Mouse (Mus musculus): ENCODE data around the gene Rora. TPM values are rescaled to one million over a fixed set of nuclear protein-coding genes. Genes with fewer than 3 reads are reported as not detected.

Rora gene
- polyA plus RNA-seq, 1 experiment from 2014 or later, result 2.7 TPM

DNA sequence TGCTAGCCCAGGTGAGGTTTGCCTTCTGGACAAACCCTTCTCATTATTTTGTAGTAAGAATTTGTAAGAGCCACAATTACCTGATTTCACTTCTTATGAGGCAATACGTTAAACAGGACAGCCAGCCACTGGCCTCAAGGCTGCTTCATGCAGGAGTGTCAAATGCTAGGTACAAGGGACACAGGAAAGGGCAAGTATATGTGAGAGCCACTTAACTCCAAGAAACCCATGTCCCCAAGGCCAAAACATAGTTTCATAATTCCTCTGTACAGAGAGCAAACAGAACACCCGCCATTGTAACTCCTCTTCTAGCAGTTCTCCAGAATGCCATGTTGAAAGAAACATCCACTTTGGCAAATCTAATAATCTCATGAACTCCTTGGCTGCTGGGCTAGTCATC lies 205.9 kb downstream of the Rora start:
- no peaks in the 10 kb centered on the region for H3K36me3 ChIP-seq
- ATAC-seq (ENCODE audit: low read depth) (no peak), DNase-seq (no peak)
- WGBS (ENCODE audit: insufficient replicate concordance), result 66% methylated on average over 2 of the region's 2 CpGs
- H3K4me1 ChIP-seq (replicated peaks), result no peaks in the 10 kb centered on the region
- H3K4me3 ChIP-seq (replicated peaks), result no peak overlapping the region
- no peak overlapping the region for H3K9ac ChIP-seq
- no peaks in the 10 kb centered on the region for H3K9me3 ChIP-seq (replicated peaks)
- no peak overlapping the region for H3K27ac ChIP-seq
- no peak overlapping the region for H3K4me2 ChIP-seq
- H3K27me3 ChIP-seq, result no peaks in the 10 kb centered on the region

DNA sequence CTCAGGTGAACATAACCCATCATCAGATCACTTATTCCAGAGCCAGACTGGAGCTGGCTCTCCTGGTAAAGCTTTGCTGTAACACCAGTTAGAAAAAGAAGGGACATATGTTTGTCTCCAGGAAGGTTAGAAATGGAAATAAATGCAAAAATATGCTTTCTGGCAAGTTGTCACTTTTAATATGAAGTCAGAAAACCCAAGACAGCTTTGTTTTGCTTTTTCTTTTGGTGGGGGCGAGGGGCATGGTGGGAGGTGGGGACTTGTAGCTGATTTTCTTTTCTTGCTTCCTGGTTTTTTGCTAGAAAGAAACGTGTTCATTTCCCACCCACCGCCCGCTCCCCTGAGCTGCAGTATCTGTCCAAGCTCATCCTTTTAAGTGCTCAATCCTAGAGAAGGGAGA lies 212.7 kb downstream of the Rora start:
- no peaks in the 10 kb centered on the region for H3K36me3 ChIP-seq
- H3K4me1 ChIP-seq (replicated peaks), result no peaks in the 10 kb centered on the region
- 66% methylated on average over 4 of the region's 4 CpGs for WGBS (ENCODE audit: insufficient replicate concordance)
- ATAC-seq (ENCODE audit: low read depth) (no peak), DNase-seq (no peak)
- no peak overlapping the region for H3K4me3 ChIP-seq (replicated peaks)
- H3K27me3 ChIP-seq, result no peaks in the 10 kb centered on the region
- no peaks in the 10 kb centered on the region for H3K9me3 ChIP-seq (replicated peaks)
- H3K27ac ChIP-seq, result no peak overlapping the region
- no peak overlapping the region for H3K4me2 ChIP-seq
- no peak overlapping the region for H3K9ac ChIP-seq

DNA sequence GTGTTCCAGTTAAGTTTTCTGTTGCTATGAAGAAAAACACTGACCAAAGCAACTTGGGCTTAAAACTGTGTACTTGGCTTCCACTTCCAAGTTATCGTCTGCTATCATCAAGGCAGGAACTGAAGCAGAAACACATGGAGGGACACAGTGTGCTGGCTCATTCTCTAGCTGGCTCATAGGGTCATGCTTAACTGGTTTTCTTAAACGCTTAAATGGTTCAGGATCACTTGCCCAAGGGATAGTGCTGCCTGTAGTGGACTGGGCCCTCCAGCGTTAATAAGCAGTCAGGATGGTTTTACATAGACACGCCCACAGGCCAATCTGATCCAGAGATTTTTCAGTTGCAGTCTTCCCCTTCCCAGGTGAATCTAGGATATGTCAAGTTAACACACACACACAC lies 220.3 kb downstream of the Rora start:
- Histone ChIP-seq H3K27ac (no peak overlapping the region), H3K9ac (no peak overlapping the region), H3K4me2 (no peak overlapping the region), H3K36me3 (no peaks in the 10 kb centered on the region), H3K4me1 (replicated peaks) (no peaks in the 10 kb centered on the region), H3K4me3 (replicated peaks) (no peak overlapping the region), H3K9me3 (replicated peaks) (no peaks in the 10 kb centered on the region), H3K27me3 (no peaks in the 10 kb centered on the region)
- 72% methylated on average over 4 of the region's 4 CpGs for WGBS (ENCODE audit: insufficient replicate concordance)
- no peak for DNase-seq
- ATAC-seq (ENCODE audit: low read depth), result no peak

DNA sequence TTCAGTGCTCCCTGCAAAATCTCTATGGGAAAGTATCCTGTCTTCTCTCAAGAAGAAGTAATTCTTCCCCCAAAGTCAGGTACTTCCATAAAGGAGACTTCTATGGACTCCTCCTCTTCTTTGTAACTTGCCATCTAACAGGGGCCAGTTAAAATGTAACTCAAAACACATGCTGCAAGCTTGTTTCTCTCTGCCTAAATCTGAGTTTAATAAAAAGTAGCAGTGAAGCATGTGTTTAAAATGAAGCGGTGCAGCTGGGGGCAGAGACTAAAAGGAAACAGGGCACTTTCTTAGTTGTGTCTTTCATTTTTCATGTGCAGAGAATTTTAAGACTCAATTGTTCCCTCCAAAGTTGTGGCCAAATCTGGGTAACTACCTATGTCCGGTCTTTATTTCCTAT lies 221.0 kb downstream of the Rora start:
- no peaks in the 10 kb centered on the region for H3K36me3 ChIP-seq
- H3K9me3 ChIP-seq (replicated peaks), result no peaks in the 10 kb centered on the region
- DNase-seq, result no peak
- H3K9ac ChIP-seq, result no peak overlapping the region
- WGBS (ENCODE audit: insufficient replicate concordance), result 82% methylated on average over 2 of the region's 2 CpGs
- H3K4me3 ChIP-seq (replicated peaks), result no peak overlapping the region
- no peaks in the 10 kb centered on the region for H3K4me1 ChIP-seq (replicated peaks)
- H3K4me2 ChIP-seq, result no peak overlapping the region
- H3K27ac ChIP-seq, result no peak overlapping the region
- H3K27me3 ChIP-seq, result no peaks in the 10 kb centered on the region
- no peak for ATAC-seq (ENCODE audit: low read depth)

DNA sequence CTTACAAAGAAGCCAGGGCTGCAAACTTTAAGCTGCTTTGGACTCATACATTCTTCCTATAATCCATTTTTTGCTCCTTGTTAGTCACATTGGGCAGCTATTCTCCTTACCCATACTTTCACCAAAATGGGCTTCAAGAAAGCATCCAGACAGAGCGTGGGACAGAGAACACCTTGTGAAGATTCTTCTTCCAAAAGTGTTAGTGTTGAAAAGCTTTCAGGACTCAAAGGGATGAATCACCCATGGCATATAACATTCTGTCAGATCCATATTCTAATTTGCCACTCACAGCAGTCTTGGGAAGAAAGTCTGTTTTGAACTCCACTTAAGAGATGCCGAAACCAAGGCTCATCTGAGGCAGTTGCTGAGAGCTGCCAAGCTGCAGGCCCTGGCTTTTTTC lies 222.2 kb downstream of the Rora start:
- no peaks in the 10 kb centered on the region for H3K9me3 ChIP-seq (replicated peaks)
- H3K27me3 ChIP-seq, result no peaks in the 10 kb centered on the region
- H3K4me3 ChIP-seq (replicated peaks), result no peak overlapping the region
- H3K4me1 ChIP-seq (replicated peaks), result no peaks in the 10 kb centered on the region
- H3K36me3 ChIP-seq, result no peaks in the 10 kb centered on the region
- 59% methylated on average over 2 of the region's 2 CpGs for WGBS (ENCODE audit: insufficient replicate concordance)
- H3K27ac ChIP-seq, result no peak overlapping the region
- ATAC-seq (ENCODE audit: low read depth), result no peak
- no peak overlapping the region for H3K4me2 ChIP-seq
- no peak for DNase-seq
- no peak overlapping the region for H3K9ac ChIP-seq

DNA sequence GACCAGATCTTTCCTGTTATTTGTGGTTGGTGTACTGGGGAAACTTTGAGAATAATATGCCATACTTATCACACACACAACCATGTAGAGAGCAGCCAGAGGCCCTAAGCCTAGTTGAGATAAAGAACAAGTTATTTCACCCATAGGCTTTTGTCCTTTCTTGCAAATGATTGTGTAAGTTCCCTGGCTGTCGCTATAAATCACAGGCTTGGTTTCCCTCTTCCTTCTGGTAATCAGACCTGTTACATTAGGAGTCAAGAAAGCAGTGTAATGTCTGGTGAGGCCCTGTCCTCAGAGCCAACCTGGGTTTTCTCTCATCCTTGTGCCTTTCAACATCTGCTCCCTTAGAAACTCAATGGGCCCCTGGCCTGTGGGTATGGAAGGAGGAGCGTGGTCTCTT lies 222.7 kb downstream of the Rora start:
- H3K9me3 ChIP-seq (replicated peaks), result no peaks in the 10 kb centered on the region
- no peak overlapping the region for H3K4me2 ChIP-seq
- H3K36me3 ChIP-seq, result no peaks in the 10 kb centered on the region
- H3K27ac ChIP-seq, result no peak overlapping the region
- no peak for ATAC-seq (ENCODE audit: low read depth)
- no peaks in the 10 kb centered on the region for H3K27me3 ChIP-seq
- 0 out of 2 replicates have a peak, but pooled peaks cover 3% of the 10 kb centered on the region for H3K4me1 ChIP-seq (replicated peaks)
- no peak for DNase-seq
- H3K4me3 ChIP-seq (replicated peaks), result no peak overlapping the region
- H3K9ac ChIP-seq, result no peak overlapping the region
- 40% methylated on average over 2 of the region's 2 CpGs for WGBS (ENCODE audit: insufficient replicate concordance)

DNA sequence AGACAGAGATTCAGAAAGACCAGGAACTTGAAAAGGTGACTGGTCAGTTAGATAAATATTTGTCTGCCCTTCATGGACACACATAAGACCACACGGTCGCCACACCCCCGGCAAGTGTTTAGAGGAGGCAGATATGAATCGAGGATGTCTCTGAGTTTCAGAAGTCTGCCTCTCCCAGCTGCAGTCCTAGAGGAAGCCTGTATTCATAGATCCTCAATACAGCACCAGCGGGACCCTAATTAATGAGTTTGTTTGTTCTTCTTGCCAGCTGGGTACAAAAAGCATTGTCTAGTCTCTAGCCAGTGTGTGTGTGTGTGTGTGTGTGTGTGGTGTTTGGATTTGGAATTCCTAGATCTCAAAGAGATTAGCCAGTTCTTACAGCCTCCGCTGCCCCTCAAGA lies 228.3 kb downstream of the Rora start:
- Histone ChIP-seq H3K4me3 (replicated peaks) (no peak overlapping the region), H3K4me1 (replicated peaks) (peaks cover 15% of the 10 kb centered on the region), H3K27me3 (no peaks in the 10 kb centered on the region), H3K9me3 (replicated peaks) (no peaks in the 10 kb centered on the region), H3K9ac (no peak overlapping the region), H3K4me2 (no peak overlapping the region), H3K27ac (no peak overlapping the region), H3K36me3 (no peaks in the 10 kb centered on the region)
- ATAC-seq (ENCODE audit: low read depth) (no peak), DNase-seq (no peak)
- WGBS (ENCODE audit: insufficient replicate concordance), result 44% methylated on average over 6 of the region's 6 CpGs

DNA sequence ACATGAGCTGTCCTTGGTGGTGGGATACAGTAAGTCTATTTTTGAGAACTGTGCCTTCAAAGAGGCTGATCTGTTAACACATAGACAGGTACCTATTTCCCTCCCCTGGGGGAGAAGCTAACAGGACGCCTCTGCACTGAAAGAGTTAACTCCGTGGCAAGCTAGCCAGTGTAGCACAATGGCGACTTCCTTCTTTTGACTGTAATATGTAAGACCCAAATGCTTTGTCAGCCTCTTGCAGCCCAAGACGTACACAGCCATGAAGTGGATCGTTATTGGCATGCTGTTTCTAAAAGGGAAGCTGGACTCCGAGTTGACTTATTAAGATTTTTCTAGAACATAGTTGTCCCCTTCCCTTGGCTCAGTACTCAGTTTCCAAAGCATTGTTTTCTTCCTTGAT lies 229.4 kb downstream of the Rora start:
- Histone ChIP-seq H3K27ac (0 out of 2 replicates have a peak overlapping the region, but pooled peaks have one; percentile 3), H3K4me1 (replicated peaks) (peaks cover 15% of the 10 kb centered on the region), H3K9ac (no peak overlapping the region), H3K27me3 (no peaks in the 10 kb centered on the region), H3K4me2 (no peak overlapping the region), H3K36me3 (no peaks in the 10 kb centered on the region), H3K9me3 (replicated peaks) (no peaks in the 10 kb centered on the region), H3K4me3 (replicated peaks) (no peak overlapping the region)
- WGBS (ENCODE audit: insufficient replicate concordance), result 18% methylated on average over 6 of the region's 6 CpGs
- ATAC-seq (ENCODE audit: low read depth), result no peak
- no peak for DNase-seq

DNA sequence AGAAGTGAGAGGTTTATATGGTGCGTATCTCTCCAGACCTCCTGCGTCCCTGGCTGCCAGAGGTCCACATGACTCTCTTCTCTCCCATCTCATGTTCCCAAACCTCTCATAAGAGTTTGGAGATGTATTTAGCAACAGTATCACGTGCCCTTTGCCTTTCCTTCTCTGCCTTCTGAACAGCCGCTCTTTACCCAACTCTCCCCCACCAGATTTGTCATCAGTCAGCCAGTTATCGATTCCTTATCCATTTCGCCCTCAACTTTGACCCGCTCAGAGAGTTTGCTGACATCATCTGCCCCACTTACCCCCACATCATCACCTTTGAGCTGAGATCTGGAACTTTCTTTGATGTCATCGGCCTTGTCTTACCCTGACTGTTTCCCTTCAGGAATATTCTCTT lies 230.1 kb downstream of the Rora start:
- no peaks in the 10 kb centered on the region for H3K9me3 ChIP-seq (replicated peaks)
- ATAC-seq (ENCODE audit: low read depth) (peak; percentile 20; the same call in 1 of the 2 replicates), DNase-seq (no peak)
- peaks cover 15% of the 10 kb centered on the region for H3K4me1 ChIP-seq (replicated peaks)
- no peaks in the 10 kb centered on the region for H3K36me3 ChIP-seq
- no peak overlapping the region for H3K27ac ChIP-seq
- no peak overlapping the region for H3K9ac ChIP-seq
- WGBS (ENCODE audit: insufficient replicate concordance), result 67% methylated on average over 8 of the region's 8 CpGs
- H3K4me3 ChIP-seq (replicated peaks), result no peak overlapping the region
- H3K27me3 ChIP-seq, result no peaks in the 10 kb centered on the region
- H3K4me2 ChIP-seq, result no peak overlapping the region

DNA sequence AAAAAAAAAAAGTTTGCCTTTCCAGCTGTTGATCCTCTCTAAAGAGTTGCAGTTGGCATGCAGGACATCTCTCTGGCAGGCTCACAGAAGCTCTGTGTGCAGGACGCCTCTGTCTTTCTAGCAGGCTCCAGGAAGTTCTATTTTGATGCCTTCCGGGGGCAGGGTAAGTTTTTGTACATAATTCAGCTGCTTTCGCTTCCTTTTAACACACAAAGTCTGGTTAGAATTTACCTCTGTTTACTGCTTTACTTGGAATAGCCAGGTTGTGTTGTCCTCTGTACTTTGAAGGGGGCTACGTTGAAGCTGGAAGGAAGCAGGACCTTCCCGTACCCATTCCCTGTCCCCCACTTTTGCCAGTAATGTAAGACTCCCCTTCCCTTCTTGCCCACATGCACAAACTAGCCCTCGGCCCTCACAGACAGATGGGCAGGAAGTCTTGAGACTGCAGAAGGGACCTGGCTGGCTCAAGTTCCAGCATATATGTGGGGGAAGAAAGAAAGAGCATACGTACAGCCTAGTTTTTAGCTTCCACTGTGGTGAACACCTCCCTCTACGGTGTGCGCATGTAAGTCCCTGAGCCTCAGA lies 231.0 kb downstream of the Rora start:
- DNase-seq (no peak), ATAC-seq (ENCODE audit: low read depth) (no peak)
- 38% methylated on average over 9 of the region's 9 CpGs for WGBS (ENCODE audit: insufficient replicate concordance)
- Histone ChIP-seq H3K36me3 (no peaks in the 10 kb centered on the region), H3K4me3 (replicated peaks) (no peak overlapping the region), H3K9me3 (replicated peaks) (no peaks in the 10 kb centered on the region), H3K9ac (no peak overlapping the region), H3K4me1 (replicated peaks) (peaks cover 15% of the 10 kb centered on the region), H3K27ac (peak overlapping the region; percentile 50), H3K27me3 (no peaks in the 10 kb centered on the region), H3K4me2 (no peak overlapping the region)

DNA sequence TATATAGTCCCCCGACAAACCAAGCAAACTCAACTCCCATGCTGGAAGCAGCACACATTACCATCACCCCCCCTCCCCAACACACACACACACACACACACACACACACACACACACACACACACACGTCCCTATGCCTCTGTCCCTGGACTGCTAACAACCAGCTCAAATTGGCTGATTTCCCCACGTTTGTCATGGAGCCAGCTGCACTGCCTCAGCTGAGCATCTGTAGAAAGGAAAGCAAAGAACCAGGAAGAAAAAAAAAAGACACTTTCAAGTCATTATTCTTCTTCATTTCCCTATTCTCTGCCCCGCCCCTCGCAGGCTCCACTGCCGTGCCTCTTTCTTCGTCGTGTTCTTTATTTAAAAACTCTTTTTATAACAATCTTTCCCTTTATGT lies 235.1 kb downstream of the Rora start:
- no peak overlapping the region for H3K4me3 ChIP-seq (replicated peaks)
- WGBS (ENCODE audit: insufficient replicate concordance), result 45% methylated on average over 8 of the region's 8 CpGs
- H3K36me3 ChIP-seq, result no peaks in the 10 kb centered on the region
- no peak for DNase-seq
- no peak overlapping the region for H3K4me2 ChIP-seq
- no peak overlapping the region for H3K9ac ChIP-seq
- H3K27me3 ChIP-seq, result no peaks in the 10 kb centered on the region
- H3K4me1 ChIP-seq (replicated peaks), result 0 out of 2 replicates have a peak, but pooled peaks cover 7% of the 10 kb centered on the region
- no peaks in the 10 kb centered on the region for H3K9me3 ChIP-seq (replicated peaks)
- no peak for ATAC-seq (ENCODE audit: low read depth)
- H3K27ac ChIP-seq, result no peak overlapping the region

DNA sequence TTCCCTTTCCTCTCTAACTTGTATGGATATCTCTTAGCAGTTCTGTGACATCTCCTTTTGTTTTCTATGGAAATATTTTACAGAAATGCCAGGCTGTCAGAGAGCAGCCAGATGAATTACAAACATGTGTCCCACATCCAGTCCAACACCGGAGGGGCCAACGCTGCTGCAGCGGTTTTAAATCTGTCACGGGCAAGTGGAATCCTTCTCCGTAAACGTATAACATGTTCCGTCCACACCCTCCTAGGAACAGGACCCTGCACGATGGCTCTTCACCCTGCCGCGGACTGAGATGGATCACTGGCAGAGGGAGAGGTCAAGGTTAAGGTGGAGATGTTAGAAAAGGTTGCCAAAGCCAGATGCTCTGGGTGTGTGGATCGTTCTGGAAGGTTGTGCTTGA lies 237.8 kb downstream of the Rora start:
- H3K27me3 ChIP-seq, result no peaks in the 10 kb centered on the region
- H3K4me1 ChIP-seq (replicated peaks), result no peaks in the 10 kb centered on the region
- ATAC-seq (ENCODE audit: low read depth) (no peak), DNase-seq (no peak)
- no peaks in the 10 kb centered on the region for H3K9me3 ChIP-seq (replicated peaks)
- no peak overlapping the region for H3K9ac ChIP-seq
- H3K27ac ChIP-seq, result no peak overlapping the region
- 78% methylated on average over 11 of the region's 11 CpGs for WGBS (ENCODE audit: insufficient replicate concordance)
- no peaks in the 10 kb centered on the region for H3K36me3 ChIP-seq
- H3K4me3 ChIP-seq (replicated peaks), result no peak overlapping the region
- no peak overlapping the region for H3K4me2 ChIP-seq

All from liver, embryonic 13.5 days (tissue).